Mouse (Mus musculus) cerebellum, postnatal 10 days (tissue): ENCODE data around the gene Pacs1.
A peak's percentile ranks its signal among the peaks of the same experiment; 100 is the strongest.
"Not testable (repeated sequence)": the region's sequence is repeated elsewhere in the genome, so short reads cannot be mapped to it uniquely, and the experiment has no call there.

ENCODE experiments used
- DNase-seq, 2 experiments: peaks; one replicate each; pipeline ENCODE4 v3.0.0; 2021; ENCODE audit warnings: mixed read lengths in 2 of 2

The Pacs1 gene

GRCm38 (mm10) chr19:5267015-5267414, 5.9 kb downstream of the Pacs1 start:
- no peak for DNase-seq

DNA sequence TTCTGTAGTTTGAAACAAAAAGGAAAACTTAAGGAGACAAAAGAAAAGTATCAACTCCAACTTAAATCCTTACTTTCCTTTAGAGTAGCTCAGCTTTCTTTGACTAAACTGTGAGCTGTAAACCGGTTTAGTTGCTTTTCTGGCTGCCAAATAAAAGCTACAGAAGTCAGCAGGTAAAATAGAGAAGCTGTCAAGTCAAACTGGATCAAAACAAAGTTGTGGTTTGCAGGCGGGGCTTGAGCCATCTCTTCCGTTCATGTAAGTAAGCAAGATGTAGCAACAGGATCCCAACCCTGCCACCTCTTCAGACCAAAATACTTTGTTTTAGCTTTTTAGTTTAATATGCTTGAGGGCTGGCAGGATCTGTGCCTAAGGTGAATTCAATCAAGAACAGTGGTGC, 15.8 kb downstream of the Pacs1 start:
- no peak for DNase-seq

DNA sequence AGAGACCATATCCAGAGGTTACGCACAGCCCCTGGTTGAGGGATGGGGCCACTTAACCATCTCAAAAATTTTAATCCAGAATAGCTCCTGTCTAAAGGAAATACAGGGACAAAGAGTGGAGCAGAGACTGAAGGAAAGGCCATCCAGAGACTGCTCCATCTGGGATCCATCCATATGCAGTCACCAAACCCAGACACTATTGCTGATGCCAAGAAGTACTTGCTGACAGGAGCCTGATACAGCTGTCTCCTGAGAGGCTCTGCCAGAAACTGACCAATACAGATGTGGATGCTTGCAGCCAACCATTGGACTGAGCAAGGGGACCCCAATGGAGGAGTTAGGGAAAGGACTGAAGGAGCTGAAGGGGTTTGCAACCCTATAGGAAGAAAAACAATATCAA, 35.9 kb downstream of the Pacs1 start:
- not testable (repeated sequence) for DNase-seq

DNA sequence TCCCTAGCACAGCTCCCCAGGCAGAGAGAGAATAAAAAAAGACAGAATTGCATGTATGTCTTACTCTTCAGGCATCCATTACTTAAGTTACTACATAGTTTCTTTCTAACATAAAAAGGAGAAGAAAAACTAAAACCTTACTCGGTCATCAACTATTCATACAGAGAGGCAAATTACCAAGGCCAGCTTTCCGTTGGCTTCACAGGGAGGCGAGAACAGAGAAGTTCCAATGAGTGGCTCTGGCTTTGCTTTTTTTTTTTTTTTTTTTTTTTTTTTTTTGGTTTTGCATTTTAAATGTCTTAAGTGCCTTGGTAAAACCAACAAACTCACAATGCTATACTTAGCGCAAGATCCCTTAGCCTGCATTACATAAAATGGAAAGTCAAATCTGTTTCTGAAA, 40.2 kb downstream of the Pacs1 start:
- DNase-seq: no peak

DNA sequence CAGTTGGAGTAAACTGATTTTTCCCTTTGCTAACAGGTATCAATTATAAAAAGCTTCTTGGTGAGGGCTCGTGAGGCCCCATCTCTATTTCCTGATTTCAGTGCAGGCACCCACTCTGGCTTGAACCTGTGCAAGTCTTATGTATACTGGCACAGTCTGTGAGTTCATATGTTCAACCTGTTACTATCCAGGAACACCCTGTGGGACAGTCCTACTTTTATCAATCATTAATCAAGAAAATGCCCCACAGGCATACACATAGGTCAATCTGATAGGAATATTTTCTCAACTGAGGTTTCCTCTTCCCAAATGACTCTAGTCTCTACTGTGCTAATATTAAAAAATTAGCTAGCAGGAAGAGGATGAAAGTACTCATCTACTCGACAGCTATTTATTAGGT, 42.8 kb downstream of the Pacs1 start:
- no peak for DNase-seq

DNA sequence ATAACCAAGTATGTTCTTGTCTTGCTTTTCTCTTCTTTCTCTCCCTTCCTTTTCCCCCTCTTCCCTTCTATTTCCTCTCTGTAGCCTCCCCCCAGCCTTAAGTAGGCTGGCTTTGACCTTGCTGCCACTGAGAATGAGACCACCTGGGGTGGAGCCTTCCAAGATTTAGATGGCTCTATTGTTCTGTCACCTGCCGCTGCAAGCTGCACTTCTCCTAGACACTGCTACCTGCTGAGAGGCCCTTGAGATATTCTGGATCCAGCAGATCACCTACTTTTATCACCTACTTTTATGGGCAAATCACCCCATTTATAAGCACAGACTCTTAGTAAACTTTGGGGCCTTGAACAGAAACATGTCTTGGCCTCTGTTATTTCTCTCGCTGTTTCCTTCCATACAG, 48.3 kb downstream of the Pacs1 start:
- DNase-seq: no peak

DNA sequence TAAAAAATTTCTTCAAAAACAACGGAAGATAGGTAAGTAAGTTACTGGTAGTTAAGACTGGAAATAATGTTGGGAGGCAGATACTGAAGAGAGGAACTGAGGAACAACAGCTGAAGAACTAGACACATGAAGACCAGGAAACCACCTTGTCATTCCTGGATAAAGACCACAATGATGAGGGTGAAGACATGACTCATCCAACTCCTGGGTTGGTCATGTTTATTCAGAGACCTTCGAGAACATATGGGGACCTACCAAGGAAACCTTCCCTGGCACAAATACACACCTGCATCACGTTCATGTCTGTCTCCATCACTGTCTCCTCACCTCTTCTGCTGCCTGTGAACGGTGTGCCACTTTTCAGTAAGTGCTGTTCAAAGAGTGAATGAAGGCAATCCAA, 48.8 kb downstream of the Pacs1 start:
- no peak for DNase-seq

GRCm38 (mm10) chr19:5221926-5222325, 51.0 kb downstream of the Pacs1 start:
- DNase-seq: no peak

- not testable (repeated sequence) for DNase-seq
Observed at GRCm38 (mm10) chr19:5221219-5221723, 51.6 kb downstream of the Pacs1 start.

DNA sequence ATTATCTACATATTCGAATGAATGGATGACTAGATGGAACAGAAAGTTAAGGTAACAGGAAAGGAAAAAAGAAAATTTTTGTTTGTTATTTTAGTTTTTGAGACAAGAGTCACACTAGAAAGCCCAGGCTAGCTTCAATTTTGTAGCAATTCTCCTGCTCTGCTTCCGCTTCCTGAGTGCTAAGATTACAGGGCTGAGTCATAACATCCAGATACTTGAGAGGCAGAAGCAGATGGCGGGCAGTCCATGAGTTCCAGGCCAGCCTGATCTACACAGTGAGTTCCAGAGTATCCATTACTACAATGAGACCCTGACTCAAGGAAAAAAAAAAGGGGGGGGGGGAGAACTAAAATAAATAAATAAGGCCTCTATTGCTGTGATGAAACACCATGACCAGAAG, 52.5 kb downstream of the Pacs1 start:
- DNase-seq: no peak

DNA sequence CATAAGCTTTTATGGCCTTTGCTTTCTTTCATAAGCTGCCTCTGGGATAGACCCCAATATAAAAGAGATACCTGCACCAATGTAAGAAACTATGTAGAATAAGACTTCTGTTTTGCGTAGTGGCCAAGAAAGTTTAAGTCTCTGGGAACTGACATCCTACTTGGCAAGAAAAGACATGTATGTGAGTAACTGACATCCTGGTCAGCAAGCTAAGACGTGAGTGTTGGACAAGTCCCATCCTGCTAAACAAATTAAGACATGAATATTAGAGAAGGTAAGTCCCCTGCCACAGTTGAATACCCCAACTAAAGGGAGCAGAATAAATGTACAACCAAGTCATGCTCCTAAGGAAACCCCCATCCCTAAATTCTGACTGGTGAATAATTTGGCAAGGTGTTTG, 71.2 kb downstream of the Pacs1 start:
- no peak for DNase-seq

- DNase-seq: not testable (repeated sequence)
Observed at GRCm38 (mm10) chr19:5200617-5201016, 72.3 kb downstream of the Pacs1 start.

DNA sequence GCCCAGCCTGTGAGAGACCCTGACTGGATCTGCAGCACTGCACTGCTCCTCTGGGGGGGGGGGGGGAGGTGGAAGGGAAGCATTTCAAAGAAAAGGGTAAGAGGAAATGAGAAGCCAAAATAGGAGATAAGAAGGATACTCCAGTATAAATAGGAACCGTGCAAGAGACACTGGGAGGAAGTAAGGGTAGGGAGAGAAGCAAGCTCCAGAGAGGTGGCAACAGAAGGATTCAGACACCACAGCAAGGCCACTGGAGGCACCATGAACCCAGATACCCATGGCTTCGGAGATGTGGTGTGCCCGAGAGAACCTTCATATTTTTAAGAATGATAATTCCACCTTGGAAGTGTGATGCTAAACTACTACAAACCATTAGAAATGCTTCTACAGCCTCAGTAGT, 74.4 kb downstream of the Pacs1 start:
- no peak for DNase-seq

GRCm38 (mm10) chr19:5195417-5196035, 77.4 kb downstream of the Pacs1 start:
- DNase-seq: peak; percentile 75 to 87

GRCm38 (mm10) chr19:5192397-5192796, 80.5 kb downstream of the Pacs1 start:
- DNase-seq: no peak

DNA sequence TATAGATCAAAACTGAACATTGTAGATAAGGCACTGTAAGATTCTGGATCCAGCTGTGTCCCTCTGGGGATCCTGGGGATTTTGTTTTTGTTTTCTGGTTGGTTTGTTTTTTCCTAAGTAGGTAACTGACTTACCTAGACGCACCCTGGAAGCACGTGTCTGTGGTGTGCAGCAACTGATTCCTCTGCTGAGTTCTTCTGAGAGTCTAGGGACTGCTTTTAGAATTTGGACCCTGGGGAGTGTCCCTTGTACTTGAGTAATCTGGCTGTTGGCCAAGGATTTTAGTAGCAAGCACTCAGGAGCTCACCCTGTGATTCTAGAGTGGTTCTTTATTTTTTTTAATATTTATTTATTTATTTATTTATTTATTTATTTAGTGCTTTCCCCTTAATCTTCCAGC, 85.5 kb downstream of the Pacs1 start:
- no peak for DNase-seq

DNA sequence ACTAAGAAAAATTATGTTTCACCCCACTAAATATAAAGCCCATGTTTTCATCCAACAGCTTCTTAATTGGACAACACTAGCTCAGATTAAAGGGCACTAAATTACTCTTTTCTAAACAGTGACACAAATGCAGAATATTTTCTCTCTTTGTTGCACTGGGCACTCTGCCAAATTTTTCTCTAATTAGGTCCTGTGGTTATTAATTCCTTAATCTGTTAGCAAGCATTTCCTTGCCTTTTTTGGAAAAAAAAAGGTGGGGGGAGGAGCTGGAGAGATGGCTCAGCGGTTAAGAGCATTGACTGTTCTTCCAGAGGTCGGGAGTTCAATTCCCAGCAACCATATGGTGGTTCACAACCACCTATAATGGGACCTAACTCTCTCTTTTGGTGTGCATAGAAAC, 91.0 kb downstream of the Pacs1 start:
- peak; percentile 13 to 32 for DNase-seq

- DNase-seq: no peak
Observed at GRCm38 (mm10) chr19:5178631-5179030, 94.3 kb downstream of the Pacs1 start.

DNA sequence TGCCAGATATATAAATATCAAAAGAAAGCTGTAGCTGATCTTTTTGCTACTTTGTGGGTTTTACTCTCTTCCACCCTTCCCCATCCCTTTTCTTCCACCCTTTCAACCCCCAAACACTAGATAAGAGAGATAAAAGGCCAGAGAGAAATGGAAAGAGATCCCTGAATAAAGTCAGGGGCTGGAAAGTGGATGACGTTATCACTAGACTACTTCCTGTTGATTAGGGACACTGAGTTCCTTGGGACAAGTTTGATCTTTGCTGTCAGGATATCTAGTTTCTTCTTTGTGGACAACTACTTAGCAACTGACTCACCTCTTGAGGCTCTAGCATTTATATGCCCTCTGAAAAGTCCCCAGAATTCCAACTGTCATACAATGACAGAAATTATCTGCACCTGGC, 102.5 kb downstream of the Pacs1 start:
- no peak for DNase-seq

DNA sequence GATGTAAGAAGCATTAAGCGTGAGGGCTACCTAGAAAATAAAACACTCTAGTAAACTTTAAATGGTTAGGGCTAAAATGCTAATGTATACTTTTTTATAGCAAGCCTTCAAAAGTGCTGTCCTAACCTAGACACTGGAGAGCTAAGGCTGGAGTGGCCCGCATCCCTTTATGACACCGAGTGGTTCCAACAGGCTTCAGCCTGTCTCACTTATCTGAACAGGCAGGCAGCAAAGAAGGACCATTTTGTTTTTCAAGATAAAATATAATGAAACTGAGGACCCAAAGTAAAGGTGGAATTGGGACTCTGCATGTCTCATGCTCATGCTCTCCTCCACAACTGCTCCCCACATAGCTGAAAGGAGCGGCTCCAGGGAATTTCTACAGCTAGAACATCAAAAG, 105.4 kb downstream of the Pacs1 start:
- DNase-seq: no peak

GRCm38 (mm10) chr19:5164380-5164779, 108.5 kb downstream of the Pacs1 start:
- DNase-seq: peak; percentile 41 to 51

- no peak for DNase-seq
Observed at GRCm38 (mm10) chr19:5161913-5162312, 111.0 kb downstream of the Pacs1 start.

DNA sequence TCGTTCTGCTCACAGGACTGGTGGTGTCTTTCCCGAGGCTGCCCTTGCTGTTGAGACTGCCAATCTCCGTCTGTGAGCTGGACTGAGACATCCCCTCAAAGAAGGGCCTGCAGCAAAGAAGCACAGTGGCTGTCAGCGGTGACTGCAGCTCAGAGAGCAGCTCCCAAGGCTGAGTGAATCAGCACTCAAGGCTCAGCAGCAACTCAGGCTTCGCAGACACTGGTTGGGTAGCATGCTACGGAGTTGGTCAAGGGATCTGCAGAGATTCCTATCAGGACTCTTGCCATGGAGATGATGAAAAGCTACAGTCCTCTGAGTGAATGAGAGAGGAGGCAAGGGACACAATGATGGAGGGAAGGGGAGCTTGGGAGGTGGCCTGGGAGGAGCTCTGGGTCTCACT, 120.7 kb downstream of the Pacs1 start:
- peak; percentile 23 to 38 for DNase-seq

DNA sequence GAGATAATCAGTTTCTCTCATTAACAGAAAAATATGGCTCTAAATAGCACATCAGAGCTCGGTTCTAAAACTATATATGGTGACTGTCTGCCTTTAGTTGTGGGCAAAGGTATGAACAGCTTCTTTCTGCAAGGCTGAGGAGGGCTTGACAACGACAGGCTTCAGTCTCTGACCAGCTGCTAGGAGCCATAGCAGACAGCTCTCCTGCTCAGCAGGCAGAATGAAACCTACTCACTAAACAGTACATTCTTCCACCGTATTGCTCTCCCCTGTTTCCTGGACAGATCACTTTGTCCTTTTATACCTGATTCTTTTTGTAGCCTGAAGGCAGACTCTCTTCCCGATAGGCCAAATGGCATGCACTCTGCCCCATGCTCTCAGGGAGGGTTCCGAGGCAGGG, 121.2 kb downstream of the Pacs1 start:
- DNase-seq: peak; percentile 39 to 59

DNA sequence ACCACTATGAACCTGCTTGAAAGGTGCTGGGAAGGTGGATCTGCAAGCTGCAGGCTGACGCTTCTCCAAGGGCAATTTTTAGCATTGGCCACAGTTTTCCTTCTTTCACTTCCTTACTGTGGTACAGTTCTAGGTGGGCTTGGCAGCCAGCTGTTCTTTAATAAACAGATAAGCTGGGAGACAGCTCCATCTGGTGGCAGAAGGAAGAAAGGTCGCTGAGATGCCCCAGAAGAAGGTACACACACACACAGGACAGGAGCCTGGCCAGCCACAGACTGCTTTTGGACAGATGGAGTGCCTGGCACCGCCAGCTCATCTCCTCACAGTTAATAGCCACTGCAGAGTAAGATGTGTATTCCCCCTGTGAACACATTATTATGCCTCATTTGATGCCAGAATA, 121.6 kb downstream of the Pacs1 start:
- peak; percentile 92 to 93 for DNase-seq
